Mouse (Mus musculus) T-helper 17 cell (primary cell): ENCODE measurements around the gene A3galt2.

Experiments
- in situ Hi-C, 2 experiments: fragments of 300-600 bp; cut with MboI, MseI; formaldehyde crosslinking; loops; 1 replicate in 1 of 2; 2 replicates in 1 of 2; pipeline ENCODE4 v1.15.1; 2025; ENCODE audit warnings: high pct_unique_total_duplicates in 2 of 2

A3galt2 gene

DNA sequence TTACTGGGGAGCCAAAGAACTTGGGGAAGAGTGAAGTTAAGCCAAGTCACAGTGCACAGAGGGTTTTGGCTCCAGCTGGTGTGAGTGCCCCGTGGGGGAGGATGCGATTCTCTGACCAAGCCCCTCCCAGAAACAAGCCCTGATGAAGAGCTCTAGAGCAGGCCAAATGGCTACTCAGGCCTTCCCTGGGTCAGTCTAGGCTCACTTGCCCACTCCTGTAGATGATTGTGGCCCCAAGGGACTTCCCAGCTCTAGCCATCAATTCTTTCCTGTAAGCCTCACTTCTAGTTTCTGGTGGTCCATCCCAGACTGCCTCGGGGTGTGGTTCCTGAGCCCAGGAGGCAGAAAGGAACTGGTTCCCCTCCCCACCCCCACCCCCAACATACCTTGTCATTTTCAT, at the start of gene A3galt2:
Gene A3galt2, plus strand, starts transcription at position 301 of the 400 bp plus-strand sequence.
- in situ Hi-C loops, result no loop called here

DNA sequence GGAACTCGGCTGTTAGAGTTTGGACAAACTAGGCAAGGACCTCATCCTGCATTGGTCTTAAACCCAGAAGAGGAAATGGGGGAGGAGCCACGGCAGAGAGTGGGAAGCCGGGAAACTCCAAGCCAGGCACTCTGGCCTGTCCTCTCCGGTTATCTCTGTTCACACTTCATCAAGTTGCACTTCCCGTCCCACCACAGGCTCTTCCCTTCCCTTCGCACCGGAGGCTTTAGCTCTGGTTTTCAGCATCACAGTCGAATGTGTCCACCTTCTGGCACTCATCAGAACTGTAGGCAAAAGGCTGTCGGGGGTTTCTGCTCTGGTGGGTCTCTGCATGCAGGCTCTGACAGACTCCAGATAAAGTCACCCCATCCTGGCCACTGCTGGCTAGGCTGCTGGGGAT, 48.5 kb upstream of the A3galt2 start:
- in situ Hi-C loops, result loop anchor here in 1 of 2 experiments (5.0 kb wide), 1 partner anchor 151 kb away; no protein-coding TSS in a partner anchor

DNA sequence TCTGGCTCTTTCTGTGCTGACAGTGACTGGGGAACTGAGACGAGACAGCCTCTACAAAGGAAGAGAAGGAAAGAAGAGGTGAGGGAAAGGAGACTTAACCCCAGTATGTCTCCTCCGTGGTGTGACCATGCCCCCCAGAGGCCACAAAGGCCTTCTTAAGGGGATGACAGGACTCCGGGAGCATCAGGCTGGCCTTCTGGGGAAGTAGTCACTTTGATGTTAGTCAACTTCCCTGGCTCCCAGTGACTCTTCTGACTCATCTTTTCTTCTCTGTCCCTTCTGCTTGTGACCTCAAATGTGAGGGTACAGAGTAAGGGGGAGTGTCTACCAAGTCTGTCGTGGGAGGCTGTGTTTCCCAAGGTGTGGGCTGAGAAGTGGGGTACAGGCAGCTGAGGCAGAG, 47.8 kb upstream of the A3galt2 start:
- in situ Hi-C loops, result loop anchor here in 1 of 2 experiments (5.0 kb wide), 1 partner anchor 150 kb away; no protein-coding TSS in a partner anchor

DNA sequence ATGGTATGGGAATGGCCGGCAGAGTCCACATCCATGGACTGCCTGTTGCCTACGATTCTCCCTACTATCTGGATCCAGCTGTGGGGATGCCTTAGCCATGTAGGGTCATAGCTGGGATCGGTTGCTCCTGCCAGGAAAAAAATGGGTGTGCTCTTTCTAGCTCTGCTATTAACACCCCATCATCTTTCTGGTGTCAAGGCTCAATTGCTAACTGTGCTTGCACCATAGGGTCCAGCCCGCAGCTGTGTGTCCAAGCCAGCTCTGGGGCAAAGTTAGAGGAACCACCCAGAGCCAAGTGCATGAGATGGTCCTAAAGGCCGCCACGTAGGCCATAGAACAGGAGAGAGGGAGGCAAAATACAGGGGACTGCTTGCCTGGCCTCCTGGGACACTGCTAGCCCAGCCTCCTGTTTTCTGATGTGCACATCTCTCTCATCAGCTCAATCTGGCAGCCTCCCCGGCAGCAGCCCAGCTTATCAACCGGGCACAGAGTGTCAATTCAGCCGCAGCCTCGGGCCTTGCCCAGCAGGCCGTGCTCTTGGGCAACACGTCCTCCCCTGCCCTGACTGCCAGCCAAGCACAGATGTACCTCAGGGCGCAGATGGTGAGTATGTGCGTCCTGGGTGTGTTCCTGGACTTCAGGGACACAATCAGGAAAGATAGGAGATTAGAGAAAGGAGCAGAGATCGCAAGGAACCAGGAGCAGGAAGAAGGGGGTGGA, 45.9 kb upstream of the A3galt2 start:
- in situ Hi-C loops, result loop anchor here in 1 of 2 experiments (5.0 kb wide), 1 partner anchor 148 kb away; no protein-coding TSS in a partner anchor

DNA sequence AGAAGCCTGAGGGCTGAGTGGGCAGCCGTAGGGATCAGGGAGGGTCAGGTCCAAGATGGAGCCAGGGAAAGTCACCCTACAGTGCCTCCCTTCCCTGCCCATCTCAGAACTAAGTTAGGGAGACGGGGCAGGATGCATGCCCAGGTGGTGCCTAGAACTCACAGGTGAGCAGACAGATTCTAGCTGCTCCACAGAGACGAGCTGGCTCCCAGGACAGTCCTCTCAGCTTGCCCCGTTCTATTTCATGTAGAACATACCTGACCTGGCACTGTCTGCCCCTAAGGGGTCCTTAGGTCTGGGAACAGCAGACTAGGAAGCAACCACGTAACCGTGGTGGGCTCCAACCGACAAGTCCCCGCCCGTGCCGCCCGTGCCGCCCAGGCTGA, 45.4 kb upstream of the A3galt2 start:
- in situ Hi-C loops, result loop anchor here (5.0 to 10.0 kb wide), 6 partner anchors 53 to 405 kb away; partner anchors contain the start of gene Zscan20 (in 1 of the 2)

DNA sequence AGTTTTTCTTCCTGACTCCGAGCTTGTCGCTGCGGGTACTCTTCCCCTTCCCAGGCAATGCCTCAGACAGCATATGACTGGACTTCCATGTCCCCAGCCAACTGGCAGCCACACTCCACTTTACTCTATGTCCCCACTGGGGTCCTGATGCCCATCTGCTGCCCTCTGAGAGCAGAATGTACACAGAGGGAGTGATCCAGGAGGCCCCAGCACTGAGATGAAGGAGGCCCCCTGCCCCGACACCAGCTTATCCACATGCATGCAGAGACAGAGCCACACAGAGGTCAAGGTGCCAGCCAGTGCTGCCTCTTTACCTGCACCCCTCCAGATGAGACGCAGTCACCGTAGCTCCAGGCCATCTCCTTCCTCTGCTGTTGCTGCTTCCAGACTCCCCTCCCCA, 44.9 kb upstream of the A3galt2 start:
- in situ Hi-C loops, result loop anchor here (5.0 to 10.0 kb wide), 5 partner anchors 52 to 405 kb away; partner anchors contain the start of gene Zscan20 (in 1 of the 2)

DNA sequence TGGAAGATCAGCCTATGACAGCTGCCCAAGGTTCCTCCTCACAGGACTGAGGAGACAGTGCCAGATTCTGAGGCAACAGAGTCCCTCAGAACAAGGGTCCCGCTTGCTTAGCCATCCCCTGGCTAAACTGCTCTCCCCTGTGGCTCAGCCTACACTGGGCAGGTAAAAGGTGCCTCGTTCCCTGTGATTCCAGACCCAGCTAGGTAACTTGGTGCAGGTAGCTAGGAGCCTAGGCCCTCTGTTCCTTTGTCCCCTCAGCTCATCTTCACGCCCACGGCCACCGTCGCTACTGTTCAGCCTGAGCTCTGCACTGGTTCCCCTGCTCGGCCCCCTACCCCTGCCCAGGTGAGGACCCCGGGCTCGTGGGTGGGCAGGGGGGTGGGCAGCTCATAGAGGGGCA, 44.4 kb upstream of the A3galt2 start:
- in situ Hi-C loops, result loop anchor here (5.0 to 10.0 kb wide), 5 partner anchors 52 to 404 kb away; partner anchors contain the start of gene Zscan20 (in 1 of the 2)

DNA sequence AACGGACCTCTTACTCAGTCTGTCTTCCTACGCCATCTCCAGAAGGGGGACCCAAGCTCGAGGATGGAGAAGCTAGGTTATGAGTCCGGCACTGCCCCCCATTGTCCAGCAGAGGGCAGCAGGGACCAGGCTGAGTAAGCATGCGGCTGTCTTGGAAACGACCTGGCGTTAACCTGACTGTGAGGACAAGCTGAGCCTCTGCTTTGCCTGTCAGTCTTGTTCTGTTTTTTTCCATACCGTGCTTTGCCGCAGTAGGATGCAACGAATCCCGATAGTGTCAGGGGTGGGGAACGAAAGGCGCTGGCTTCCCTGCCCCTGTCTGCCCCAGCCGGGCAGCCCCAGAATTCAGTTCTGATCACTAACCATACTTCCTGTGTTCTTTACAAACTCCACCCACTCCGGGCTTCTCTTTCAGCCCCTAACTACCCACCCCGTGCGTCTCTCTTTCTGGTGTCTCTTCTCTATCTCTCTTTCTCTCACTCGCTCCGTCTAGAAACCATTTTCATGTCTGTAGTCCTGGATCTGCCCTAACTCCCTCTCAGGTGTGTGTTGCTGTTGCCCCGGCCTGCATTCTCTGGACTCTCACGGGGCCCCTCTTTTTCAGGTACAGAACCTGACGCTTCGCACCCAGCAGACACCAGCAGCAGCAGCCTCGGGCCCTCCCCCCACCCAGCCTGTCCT, 43.6 kb upstream of the A3galt2 start:
- in situ Hi-C loops, result loop anchor here (5.0 to 10.0 kb wide), 5 partner anchors 51 to 403 kb away; partner anchors contain the start of gene Zscan20 (in 1 of the 2)

DNA sequence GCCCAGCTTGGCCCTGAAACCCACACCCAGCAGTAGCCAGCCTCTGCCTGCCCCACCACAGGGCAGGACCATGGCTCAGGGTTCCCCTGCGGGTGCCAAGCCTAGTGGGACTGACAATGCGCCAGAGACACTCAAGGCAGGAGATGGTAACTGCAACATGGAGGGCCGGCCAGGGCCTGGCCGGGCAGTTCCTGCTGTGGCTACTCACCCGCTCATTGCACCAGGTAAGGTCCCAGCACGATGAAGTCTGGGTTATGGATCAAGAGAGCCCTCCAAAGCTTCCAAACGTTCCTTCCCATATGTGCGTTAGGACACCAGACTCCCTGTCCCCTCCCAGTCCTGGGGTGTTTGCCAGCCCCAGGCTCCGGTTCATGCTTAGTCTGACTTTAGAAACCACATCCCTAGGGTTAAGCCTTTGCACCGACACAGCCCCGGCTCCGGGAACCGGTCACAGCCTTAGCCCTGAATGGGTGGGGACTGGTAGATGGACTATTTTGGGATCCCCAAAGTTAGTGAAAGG, 43.0 kb upstream of the A3galt2 start:
- in situ Hi-C loops, result loop anchor here (5.0 to 10.0 kb wide), 5 partner anchors 50 to 403 kb away; partner anchors contain the start of gene Zscan20 (in 1 of the 2)

DNA sequence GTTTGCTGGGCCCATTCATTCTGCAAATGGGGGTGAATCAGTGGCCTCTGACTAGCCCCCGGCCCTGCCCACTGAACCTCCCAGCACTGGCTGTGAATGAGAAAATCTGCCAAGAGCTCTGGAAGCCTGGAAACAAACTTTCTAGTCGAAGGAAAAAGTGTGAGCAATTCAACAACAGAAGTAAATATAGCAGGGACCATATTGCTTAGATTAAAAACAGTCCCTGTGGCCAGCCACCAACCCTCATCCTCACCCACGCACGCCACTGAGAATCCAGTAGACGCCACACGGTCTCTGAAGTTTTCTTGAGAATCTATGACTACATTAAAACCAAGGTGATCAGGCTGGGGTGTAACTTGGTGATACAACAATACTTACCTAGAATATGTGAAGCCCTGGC, 42.2 kb upstream of the A3galt2 start:
- in situ Hi-C loops, result loop anchor here (5.0 to 10.0 kb wide), 5 partner anchors 49 to 402 kb away; partner anchors contain the start of gene Zscan20 (in 1 of the 2)

DNA sequence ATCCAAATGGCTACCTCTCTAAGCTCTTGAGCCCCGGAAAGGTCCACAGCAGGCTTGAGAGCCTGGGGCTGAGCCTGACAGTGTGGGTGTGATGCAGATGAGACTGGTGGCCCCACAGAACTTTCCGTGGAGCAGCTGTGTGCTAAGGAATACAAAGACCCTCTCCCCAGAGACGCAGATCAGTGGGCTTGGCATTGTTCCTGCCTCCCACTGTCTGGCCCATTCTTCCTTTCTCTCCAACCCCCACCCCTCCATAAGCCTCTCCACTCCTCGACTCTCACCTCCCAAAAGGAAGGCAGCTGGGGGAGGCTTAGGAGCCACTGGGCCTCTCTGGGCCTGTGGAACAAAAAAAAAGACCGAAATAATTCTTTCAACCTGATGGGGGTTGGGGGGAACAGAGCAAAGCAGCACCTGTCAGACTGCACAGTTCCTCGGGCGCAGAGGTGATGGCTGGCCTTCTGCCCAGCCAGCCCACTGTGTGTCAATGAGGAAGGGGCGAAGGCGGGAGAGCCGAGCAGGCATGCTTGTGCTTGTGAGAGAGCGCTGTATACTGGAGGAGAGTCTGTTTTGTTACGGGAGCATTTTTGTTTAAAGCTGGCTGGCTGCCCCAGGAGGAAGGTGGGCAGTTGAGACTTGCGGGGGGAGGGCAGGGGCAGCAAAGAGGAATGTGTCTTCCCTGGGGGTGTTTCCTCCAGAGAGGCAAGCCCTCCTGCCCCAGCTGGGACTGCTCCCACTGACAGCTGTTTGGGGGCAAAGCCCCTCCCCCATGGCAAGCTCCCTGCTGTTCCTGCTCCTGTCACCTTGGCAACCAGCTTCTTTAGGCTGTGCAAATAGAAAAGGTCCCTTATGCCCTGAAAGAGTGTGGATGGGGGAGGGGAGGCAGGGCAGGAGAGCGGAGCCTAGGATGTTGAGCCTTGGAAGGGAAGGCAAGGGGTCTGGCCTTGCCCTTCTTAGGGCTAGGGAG, 39.6 kb upstream of the A3galt2 start:
- in situ Hi-C loops, result loop anchor here in 1 of 2 experiments (10.0 kb wide), 1 partner anchor 399 kb away; no protein-coding TSS in a partner anchor

DNA sequence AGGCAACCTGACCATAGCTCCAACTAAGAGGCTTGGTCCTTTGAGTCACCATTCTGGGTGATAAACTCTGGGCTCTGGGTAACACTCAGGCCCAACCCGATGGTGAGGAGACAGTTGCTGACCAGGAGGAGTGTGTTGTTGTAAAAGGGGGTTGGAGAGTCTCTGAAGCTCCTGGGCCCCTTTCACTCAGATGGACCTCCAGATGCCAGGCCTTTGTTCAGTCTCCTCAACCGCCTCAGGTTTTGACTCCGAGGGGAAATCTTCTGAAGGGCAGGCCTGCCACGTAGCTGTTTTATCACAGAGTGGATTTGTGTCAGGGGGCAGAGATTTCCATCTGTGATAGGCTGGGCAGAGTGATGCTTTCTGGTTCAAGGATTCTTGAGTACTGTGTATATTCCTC, 38.9 kb upstream of the A3galt2 start:
- in situ Hi-C loops, result loop anchor here in 1 of 2 experiments (10.0 kb wide), 1 partner anchor 399 kb away; no protein-coding TSS in a partner anchor

DNA sequence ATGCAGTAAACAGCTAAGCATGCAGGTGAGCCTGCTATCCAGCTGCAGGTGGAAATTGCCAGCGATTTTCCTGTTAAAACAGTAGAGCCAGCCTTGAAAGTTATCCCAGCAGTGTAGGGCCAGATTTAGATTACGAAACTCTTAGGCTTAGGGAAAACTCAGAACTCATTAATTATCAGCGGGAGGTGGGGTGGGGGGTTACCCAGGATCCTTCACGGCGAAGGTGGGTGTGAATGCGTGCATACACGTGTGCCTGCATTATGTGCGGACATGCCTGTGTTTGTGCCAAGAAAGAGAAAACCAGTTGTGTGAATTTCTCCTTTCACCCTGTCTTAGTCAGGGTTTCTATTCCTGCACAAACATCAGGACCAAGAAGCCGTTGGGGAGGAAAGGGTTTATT, 38.4 kb upstream of the A3galt2 start:
- in situ Hi-C loops, result loop anchor here in 1 of 2 experiments (10.0 kb wide), 1 partner anchor 398 kb away; no protein-coding TSS in a partner anchor

DNA sequence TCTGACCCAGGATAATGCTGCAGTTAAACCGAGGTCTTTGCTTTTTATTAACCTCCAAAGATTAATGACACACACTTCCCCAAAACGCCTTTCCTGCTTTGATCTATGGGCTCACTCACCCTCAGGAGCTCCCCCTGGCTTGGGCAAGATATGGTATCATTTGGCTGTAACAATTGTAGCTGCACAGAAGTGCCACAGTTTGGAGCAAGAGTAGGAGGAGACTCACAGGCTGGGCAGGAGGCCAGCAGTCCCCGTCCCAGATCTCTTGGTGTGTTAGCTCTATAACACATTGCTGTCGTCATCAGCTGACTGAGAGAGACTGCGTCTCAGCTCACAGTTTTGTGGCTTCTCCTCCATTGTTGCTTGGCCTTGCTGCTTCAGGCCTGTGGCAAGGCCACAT, 35.1 kb upstream of the A3galt2 start:
- in situ Hi-C loops, result no loop called here

DNA sequence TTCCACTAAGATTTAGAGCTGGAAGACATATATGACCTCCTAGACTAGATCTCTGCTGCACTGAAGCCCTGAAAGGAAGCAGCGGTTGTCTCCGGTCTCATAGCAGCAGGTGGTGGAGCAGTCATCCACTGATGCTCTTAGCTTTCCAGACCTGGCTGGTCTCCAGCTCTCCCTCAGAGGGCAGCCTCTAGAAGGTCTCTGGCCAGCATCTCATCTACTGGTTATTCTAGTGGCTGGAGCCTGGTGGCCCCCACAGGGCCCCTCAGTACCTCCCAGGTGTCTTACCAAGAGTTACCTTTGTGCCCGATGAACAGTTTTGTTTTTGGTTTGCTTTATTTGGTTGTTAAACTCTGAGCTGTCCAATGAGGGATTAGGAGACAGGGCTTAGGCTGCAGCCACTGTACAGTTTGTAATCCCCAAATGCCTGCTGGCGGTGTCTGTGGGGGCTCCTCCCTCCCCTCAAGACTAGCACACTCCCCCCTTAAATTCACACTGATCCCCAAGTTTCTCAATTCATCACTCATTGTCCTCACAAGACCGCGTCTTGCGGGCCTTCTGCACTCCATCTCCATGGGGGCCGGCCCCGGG, 34.0 kb upstream of the A3galt2 start:
- in situ Hi-C loops, result no loop called here

DNA sequence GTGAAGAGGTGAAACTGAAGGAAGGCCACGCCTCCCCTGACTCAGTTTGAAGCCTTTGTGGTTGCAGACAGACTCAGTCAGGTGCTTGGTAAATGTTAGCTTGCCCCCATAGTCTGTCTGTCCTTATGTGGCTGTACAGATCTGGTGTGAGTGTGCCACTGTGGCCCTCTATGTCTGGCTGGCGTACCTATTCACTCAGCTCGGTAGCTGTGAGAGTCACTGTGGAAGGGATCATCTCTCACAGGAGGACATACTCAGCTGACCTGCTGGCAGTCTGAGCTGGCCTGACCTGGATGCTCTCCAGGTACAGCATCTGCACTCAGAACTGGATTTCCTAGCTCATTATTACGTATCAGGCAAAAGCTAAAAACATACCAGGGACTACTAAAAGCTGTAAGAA, 33.4 kb upstream of the A3galt2 start:
- in situ Hi-C loops, result no loop called here

DNA sequence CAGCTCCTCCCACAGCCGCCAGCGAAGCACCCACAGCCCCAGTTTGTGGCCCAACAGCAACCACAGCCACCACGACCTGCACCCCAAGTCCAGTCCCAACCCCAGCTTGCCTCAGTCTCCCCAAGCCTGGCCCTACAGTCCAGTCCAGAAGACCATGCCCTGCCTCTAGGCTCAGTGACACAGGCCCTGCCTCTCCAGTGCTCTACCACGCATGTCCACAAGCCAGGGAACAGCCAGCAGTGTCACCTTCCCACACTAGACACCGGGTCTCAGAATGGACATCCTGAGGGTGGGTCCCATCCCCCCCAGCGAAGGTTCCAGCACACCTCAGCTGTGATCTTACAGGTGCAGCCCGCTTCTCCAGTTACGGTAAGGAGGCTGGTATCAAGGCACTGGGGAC, 32.2 kb upstream of the A3galt2 start:
- in situ Hi-C loops, result no loop called here

DNA sequence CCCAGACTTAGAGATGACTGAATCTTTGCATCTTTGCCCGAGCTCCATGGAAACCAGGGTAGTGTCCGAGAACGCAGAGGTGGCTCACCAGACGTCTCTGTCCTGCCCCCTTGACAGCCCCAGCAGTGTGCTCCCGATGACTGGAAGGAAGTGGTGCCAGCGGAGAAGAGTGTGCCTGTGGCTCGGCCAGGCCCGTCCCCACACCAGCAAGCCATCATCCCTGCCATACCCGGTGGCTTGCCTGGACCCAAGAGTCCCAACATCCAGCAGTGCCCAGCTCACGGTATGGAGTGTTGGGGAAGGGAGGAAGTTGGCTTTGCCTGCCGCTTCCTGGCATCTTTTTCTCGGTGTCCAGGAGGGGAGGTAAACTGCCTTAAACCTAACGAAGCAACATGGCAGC, 31.7 kb upstream of the A3galt2 start:
- in situ Hi-C loops, result no loop called here

DNA sequence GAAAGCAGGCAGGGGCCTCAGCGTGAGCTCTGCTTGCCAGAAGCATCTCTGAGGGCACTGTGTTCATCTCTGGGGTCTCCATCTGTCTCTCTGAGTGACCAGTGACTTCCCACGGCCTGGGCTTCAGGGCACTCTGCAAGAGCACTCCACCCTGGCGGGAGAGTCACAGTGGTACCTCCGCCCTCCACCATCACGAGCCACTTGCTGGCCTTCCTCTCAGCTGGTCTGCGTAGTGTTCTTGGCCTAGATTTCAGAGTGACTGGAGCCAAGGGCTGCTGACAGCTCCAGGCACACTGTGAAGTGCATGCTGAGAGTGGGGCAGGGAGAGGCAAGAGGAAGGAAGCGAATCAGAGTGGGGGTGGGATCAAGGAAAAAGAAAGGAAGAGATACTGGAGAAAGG, 31.1 kb upstream of the A3galt2 start:
- in situ Hi-C loops, result no loop called here

DNA sequence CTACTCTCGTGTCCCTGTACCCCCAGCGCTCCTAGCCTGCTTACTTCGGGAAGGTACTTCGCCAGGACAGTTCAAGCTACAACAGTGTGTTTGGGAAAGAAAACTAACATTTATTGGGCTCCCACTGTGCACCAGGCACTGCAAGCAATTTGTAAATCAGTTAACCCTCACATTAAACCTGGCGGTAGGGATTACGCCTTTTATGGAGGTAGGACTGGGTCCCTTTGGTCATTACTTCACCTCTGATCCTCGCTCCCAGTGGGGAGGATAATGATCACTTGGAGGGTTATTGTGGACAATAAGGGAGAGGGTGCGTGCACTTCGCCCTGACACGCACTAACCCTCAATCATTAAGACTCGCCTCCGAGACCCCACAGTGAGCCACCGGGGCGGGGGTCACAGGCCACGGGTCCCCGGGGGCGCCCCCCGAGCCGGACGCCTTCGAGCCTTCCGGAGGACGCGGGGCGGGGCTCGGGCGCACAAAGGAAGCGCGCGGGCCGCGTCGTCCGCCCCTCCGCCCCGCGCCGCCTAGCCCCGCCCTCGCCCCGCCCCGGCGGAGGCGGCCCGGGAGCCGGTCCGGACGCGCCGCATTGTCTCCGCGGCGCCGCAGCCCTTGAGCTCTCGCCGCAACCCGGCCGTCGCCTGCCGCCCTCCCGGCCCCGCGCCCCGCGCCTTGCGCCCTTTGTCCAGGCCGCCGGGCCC, 28.0 kb upstream of the A3galt2 start:
- in situ Hi-C loops, result no loop called here
